Mouse (Mus musculus) lung, postnatal 36 days (tissue): ENCODE data around the gene Snx21.

Experiments
- DNase-seq: peaks from one replicate; pipeline ENCODE4 v3.0.0; 2022; ENCODE audit warnings: mixed read lengths

The Snx21 gene

GRCm38 (mm10) chr2:164832032-164832747, 46.6 kb downstream of the Snx21 start:
- no peak for DNase-seq

- peak; percentile 88 for DNase-seq
Measured at GRCm38 (mm10) chr2:164832748-164833301, 47.2 kb downstream of the Snx21 start, which contains the start of gene Ctsa. Ctsa (plus strand) TSS chr2:164832873.

- peak; percentile 98 for DNase-seq
Measured at GRCm38 (mm10) chr2:164833314-164833959, 47.8 kb downstream of the Snx21 start, which contains the start of gene Neurl2. Neurl2 (minus strand) TSS chr2:164833456.

GRCm38 (mm10) chr2:164834531-164834930, 48.9 kb downstream of the Snx21 start:
- peak; percentile 19 for DNase-seq

GRCm38 (mm10) chr2:164835164-164835563, 49.5 kb downstream of the Snx21 start:
- no peak for DNase-seq
